Mouse (Mus musculus): ENCODE results near the gene Sh2d3c.

Gene Sh2d3c

DNA sequence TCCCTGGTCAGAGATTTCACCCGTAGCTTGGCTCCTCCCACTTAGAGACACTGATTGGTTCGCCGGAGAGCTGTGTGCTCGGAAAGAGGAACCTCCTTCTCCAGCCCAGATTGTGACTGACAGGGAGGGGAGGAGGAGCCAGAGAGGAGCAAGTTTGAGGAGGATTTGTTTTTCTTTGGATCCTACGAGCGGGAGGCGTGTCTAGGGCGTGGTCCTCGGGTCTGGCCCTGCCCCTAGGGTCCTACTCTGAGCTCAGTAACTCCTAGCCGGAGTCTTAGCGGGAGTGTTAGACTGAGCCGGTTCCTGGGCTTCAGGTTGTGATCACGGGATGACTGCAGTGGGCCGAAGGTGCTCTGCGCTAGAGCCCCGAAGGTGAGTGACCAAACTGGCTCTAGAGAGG lies 6.6 kb downstream of the Sh2d3c start:
- peak; percentile 95 for DNase-seq

DNA sequence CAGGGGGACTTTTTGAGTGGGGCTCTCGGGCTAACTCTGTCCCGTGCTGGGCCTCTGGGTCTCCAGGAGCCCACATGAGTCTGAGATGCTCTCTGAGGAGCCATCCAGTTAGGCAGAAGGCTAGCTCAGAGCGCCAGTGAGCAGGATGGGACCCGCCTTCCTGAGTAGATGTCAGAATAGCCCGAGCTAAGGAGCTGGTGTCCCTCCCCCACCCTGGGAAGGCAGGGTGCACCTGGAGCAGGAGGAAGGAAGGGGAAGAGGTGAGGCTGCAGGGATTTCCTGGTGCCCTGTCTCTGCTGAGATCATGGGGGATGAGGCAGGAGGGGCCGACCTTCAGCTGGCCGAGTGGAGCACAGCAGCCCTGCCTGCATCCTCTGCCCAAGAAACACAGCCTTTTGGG lies 7.6 kb downstream of the Sh2d3c start:
- peak; percentile 48 for DNase-seq

DNA sequence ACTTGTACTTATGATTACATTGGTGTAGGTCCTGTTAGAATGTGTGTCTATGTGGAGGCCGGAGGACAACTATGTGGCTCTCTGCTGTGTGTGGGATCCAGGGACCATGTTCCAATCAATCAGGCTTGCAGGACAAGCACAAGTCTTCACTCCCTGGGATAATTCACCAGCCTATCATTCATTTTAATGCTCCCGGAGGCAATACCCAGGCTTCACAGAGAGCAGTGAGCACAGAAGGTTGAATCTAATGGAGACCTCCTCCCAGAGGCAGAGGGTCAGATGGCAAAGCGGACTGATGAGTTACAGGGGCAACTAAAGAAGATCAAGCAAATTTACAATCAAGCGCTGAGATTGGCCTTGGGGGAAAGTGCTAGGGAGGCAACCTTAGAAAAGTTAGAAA lies 8.7 kb downstream of the Sh2d3c start:
- no peak for DNase-seq

GRCm38 (mm10) chr2:32730854-32731253 lies 10.0 kb downstream of the Sh2d3c start:
- peak; percentile 49 for DNase-seq

DNA sequence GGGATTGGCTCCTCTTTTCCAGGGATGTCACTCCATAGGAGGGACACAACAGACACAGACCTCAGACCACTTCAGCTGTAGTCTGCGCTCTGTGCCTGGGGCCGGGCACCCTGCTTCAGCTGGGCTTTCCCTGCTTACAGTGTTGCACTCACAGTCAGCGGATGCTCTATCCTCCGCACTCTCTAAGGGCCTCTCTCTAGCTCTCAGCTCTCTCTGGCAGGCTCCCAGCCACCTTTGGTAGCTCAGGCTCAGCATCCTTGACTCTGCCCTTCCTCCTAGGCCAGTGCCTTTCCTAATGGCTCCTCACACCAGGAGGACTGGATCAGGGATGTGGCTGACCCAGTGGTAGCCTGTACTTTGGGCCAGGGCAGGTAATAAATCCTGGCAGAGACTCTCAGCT lies 11.1 kb downstream of the Sh2d3c start:
- no peak for DNase-seq

DNA sequence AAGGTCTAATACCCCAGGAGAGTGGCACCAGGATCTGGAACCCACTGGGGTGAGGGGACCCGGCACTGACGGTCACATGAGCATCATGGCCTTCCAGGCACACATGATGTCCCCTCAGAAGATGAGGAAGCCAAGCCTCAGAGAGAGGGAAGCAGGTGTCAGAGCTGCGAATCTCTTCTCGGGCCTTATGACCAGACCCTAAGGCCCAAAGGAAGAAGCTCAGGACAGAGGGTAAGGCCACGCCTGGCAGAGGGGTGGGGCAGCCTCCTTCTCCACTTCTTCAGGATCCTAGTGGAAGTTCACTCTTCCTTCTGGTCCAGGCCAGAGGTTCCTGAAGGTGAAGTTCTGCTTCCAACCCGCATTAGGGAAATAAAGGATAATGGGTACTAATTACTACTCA lies 11.8 kb downstream of the Sh2d3c start:
- no peak for DNase-seq

- no peak for DNase-seq
Observed at GRCm38 (mm10) chr2:32734480-32734879, 13.6 kb downstream of the Sh2d3c start.

DNA sequence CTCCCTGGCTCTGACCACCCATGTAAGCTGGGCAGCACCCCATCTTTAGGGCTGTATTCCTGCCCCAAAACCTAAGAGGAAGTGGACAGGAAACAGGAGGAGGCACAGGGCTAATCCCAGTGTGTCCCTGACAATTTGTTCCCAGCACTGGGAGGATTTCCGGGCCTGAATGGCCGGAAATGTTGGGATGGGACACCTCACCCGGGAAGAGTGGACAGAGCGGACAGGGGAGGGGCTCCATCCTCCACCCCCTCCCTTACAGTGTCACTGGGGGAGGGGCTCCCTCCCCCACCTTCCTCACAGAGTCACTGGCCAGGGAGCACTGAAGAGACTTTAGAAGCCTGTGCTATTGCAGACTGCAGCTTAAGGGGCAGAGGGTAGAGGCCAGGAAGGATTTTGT lies 14.1 kb downstream of the Sh2d3c start:
- peak; percentile 71 for DNase-seq

- DNase-seq: no peak
Observed at GRCm38 (mm10) chr2:32736306-32736829, 15.5 kb downstream of the Sh2d3c start.

DNA sequence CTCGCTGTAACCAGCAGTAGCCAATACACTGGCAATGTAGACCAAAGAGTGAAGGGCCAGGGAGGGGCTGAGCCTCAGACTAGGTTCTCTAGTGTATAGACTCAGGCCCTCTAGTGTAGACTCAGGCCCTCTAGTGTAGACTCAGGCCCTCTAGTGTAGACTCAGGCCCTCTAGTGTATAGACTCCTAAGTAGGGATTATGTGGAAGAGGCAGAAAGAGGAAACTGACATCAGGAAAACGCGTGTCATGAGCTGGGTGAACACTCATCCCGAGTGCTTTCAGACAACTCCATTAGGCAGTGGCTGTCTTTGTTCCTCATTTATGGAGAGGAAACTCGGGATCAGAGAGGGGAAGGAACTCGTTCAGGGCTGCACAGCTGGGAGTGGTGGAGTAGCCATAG lies 16.2 kb downstream of the Sh2d3c start:
- no peak for DNase-seq

GRCm38 (mm10) chr2:32739311-32739710 lies 18.5 kb downstream of the Sh2d3c start:
- no peak for DNase-seq

DNA sequence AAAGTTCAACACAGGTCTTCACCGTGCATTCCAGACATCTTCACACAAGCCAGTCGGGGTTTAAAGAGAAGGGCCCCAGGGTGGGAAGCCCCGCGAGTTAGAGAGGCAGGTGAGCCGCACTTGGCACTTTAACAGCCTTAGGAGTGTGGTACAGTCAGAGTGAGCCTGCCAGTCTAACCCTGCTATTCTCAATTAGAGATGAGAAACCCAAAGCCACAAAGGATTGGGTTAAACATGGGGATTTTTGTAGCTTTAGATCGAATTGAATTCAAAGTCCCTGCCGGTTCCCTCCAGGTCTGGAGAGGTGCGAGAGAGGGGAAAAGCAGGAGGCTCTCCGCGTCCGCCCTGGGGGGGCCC lies 20.0 kb downstream of the Sh2d3c start, which contains the start of gene 6330409D20Rik:
Gene 6330409D20Rik (minus strand): TSS at position 101 of the 357 bp plus-strand sequence.
- no peak for DNase-seq

DNA sequence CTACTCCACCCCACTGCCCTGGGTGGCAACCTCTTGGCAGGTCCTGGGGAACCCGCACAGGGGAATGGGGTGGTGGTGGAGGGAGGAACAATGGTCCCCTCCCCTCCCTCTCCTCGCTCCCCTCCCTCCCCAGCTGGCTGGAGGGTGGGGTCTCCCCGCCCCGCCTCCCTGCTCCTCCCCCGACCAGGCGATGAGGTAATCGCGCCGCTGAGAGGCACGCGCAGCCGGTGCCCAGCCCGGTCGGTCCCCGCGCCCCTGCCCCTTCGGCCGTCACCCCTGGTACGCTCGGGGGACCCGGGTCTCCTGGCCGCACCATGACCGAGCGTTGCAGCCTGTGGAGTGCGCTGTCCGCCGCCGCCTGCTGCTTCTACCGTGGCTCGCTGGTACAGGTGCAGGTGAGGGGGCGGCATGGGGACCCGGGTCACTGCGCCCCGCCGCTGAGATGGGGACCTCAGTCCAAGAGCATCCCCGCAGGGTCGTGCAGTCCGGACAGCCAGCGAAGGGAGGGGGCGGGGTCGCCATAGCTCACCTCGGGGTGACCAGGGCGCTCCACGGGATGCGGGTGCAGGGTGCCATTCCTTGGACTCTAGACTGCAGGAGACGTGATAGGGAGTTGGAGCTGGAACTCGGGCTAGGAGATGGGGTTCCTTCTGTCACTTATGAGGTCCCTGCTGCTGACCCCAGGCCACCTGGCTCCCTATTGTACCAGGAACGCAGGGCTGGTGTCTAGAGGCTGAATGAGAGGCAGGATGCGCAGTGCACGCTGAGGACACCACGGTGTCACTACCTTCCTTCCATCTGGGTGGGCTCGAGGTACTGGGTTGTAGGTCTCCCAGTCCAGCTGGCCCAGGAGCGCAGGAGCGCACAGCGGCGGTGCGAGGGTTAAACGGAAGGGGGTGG lies 20.7 kb downstream of the Sh2d3c start:
- DNase-seq: peak; percentile 67

DNA sequence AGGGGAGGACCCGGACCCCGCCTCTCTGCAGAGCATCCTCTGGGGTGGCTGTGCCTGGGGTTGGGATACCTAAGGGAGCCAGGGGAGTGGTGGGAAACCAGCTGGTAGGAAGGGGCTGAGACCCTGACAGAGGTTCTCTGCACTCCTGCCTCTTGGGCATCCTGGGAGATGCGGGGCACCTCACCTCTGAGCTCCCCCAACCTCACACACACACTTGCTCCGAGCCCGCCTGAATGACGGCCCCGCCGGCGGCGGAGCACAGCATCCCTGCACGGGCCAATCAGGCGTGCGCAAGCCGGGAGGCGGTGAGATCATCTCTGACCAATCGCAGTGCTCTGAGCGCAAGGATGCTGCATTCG lies 21.3 kb downstream of the Sh2d3c start:
- DNase-seq: no peak

DNA sequence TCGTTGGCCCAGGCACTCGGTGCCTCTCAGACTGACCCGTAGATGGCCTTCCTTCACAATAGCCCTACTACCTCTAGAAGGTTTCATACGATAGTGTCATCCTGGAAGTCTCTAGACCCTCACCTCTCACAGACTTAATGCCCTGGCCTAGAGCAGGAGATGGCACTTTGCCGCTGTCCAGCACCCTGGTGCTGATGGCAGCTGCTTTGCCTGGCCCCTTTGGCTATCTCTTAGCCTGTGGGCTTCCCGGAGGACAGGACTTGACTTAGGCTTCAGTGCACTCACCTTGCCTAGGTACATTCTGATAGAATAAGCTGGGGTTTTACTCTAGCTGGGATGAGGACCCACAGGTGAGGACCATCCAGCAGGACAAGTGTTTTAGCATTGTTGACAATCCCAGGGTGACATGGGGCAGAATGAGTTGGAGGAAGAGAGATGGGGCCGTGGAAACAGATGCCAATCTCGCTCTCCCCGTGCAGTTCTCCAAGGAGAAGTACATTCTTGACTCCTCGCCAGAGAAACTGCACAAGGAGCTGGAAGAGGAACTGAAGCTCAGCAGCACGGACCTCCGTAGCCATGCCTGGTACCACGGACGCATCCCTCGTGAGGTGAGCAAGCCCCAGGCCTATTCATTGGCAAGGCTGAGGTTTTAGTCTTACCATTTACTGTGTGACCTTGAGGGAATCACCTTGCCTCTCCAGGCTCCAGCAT lies 23.6 kb downstream of the Sh2d3c start:
- DNase-seq: no peak

GRCm38 (mm10) chr2:32749082-32749481 lies 28.2 kb downstream of the Sh2d3c start:
- no peak for DNase-seq

- no peak for DNase-seq
Observed at GRCm38 (mm10) chr2:32750199-32750598, 29.3 kb downstream of the Sh2d3c start.

DNA sequence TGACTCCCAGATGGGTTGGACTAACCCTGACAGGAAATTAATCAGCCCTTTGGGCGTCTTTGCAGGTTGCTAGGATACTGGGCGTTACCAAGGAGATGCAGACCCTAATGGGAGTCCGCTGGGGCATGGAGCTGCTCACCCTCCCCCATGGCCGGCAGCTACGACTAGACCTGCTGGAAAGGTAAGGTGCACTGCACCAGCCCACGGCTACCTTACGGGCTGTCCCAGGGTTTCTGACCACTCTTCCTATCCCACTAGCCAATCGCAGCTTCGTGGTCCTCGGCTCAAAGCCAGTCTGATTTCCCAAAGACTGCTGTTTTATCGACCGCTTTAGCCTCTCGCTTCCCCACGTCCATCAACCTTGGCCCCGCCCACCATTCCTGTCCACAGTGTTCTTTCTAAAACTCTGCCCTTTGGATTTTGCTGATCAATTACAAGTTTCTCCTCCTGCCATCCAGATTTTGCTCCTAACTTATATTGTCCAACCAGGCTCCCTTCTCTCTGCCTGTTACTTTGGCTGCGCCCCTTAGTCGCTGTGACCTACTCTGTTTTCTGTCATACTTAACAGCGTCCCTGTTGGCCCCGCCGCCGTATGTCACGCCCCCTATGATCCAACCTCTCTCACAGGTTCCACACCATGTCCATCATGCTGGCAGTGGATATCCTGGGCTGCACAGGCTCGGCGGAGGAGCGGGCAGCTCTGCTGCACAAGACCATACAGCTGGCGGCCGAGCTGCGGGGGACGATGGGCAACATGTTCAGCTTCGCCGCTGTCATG lies 30.2 kb downstream of the Sh2d3c start:
- DNase-seq: peak; percentile 55

DNA sequence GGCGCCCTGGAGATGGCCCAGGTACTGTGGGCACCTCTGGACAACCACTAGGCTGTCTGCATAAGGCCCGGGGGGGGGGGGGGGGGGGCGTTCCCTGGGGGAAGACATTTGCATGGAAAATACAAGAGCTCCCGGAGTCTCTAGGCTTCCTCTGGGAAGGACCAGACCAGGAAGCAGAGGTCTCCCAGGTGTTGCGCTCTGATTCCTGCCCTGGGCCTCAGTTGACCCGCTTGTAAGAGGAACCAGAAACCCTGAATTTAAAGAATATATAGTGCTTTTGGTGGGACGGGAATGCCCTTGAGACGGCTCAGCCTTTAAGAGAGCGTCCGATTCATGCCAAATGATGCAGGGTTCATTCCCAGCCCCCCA lies 30.8 kb downstream of the Sh2d3c start:
- DNase-seq: no peak

DNA sequence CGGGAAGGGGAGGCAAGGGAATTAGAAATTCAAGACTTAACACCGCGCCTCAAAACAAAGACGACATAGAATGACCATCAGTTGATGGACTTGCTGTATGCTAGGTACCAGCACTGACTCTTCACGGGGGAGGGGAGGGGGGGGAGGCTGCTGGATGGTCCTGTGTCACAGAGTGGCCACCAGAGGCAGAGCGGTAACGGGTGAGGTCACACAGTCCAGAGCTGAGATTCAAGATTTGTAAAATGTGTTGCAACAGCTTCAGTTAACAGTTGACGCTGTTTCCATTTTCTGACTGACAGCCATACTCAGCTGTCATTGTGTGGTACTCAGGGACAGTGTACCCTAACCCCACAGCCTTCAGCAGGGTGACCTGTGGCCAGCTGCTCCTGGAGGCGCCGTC lies 31.3 kb downstream of the Sh2d3c start:
- DNase-seq: no peak

- no peak for DNase-seq
Observed at GRCm38 (mm10) chr2:32756674-32757055, 35.8 kb downstream of the Sh2d3c start.

DNA sequence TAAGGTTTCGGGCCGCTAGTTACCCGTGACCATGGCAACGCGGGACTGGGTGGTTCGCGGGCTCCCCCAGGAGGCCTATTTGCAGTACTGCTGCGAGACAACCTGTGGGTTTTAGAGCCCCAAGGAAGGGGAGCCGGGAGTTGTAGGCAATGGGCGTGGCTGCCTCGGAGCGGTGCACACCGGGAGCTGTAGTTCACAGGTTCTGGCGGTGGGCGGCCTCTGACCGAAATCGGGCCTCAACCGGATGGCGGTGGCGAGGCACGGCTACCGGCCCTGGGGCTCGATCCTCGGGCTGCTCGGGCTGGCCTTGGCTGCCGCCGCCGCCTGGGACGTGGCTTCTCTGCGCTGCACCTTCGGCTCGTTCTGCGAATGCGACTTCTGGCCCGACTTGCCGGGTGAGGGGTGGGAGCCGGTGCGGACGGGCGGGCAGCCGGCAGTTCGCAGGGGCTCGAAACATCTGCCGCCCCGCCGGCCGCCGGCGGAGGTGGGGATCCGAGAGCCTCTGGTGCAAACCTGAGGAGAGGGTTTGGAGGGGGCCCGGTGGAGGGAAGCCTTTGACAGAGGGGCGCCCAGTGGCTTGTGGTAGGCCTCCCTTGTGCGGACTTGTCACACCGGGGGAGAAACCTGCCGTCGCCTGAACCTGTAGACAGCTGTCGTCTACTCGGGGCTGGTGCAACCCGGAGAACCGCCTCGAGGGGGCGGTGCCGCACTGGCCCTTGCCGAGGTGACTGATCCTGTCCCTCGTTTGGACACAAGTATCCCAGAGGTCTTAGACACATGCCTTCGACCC lies 36.4 kb downstream of the Sh2d3c start, which contains the start of gene Tor2a:
Gene Tor2a (plus strand): TSS at position 179 of the 790 bp plus-strand sequence.
- DNase-seq: peak; percentile 98

Measured in lung, postnatal 14 days (tissue).